ENCODE assay signal across 8 mouse cellular contexts in genomic region chrX:48208519-48209185, GRCm38 (mm10). TPM values are rescaled to one million over a fixed set of nuclear protein-coding genes. Genes with fewer than 3 reads are reported as not detected.
A peak's percentile ranks its signal among the peaks of the same experiment; 100 is the strongest.
DNase-seq lines count a peak whose midpoint lies in the region; ATAC-seq and TF ChIP-seq lines count a peak whose summit lies in the region.

TSS of gene Zdhhc9 (minus strand) at chrX:48208878.

- H3K4me1 ChIP-seq in forebrain, embryonic 10.5 days: peaks cover 7% of the 10 kb centered on the region
- no peaks in the 10 kb centered on the region for H3K4me1 ChIP-seq in heart, embryonic 15.5 days (replicated peaks)
- no peaks in the 10 kb centered on the region for H3K4me1 ChIP-seq in liver, embryonic 14.5 days (replicated peaks; ENCODE audit: control insufficient read depth in 2 of 2, insufficient read depth in 2 of 2, low read length in 1 of 2)
- H3K4me1 ChIP-seq in neural tube, embryonic 11.5 days (ENCODE audit: control insufficient read depth, insufficient read depth, low read length): no peaks in the 10 kb centered on the region
- H3K4me1 ChIP-seq in stomach, postnatal 0 days (replicated peaks; ENCODE audit: control insufficient read depth, insufficient read depth): no peaks in the 10 kb centered on the region

- peak within 1 kb of the TSS; percentile 85 for H3K27ac ChIP-seq in forebrain, embryonic 10.5 days
- H3K27ac ChIP-seq in heart, embryonic 15.5 days: peak within 1 kb of the TSS; percentile 60
- peak within 1 kb of the TSS; percentile 40 for H3K27ac ChIP-seq in liver, embryonic 14.5 days
- H3K27ac ChIP-seq in neural tube, embryonic 11.5 days (ENCODE audit: low read depth, low read length): no peak within 1 kb of the TSS
- peak within 1 kb of the TSS; percentile 79 for H3K27ac ChIP-seq in stomach, postnatal 0 days (replicated peaks)

- H3K27me3 ChIP-seq in forebrain, embryonic 10.5 days (ENCODE audit: poor library complexity, severe bottlenecking): no peaks in the 10 kb centered on the region
- no peaks in the 10 kb centered on the region for H3K27me3 ChIP-seq in heart, embryonic 15.5 days
- no peaks in the 10 kb centered on the region for H3K27me3 ChIP-seq in liver, embryonic 14.5 days (ENCODE audit: control insufficient read depth, insufficient read depth, low read length)
- H3K27me3 ChIP-seq in neural tube, embryonic 11.5 days (ENCODE audit: control insufficient read depth, insufficient read depth, low read length): no peaks in the 10 kb centered on the region
- no peaks in the 10 kb centered on the region for H3K27me3 ChIP-seq in stomach, postnatal 0 days (ENCODE audit: control insufficient read depth, insufficient read depth, low read length)

- no peaks in the 10 kb centered on the region for H3K36me3 ChIP-seq in forebrain, embryonic 10.5 days (replicated peaks)
- H3K36me3 ChIP-seq in heart, embryonic 15.5 days: no peaks in the 10 kb centered on the region
- no peaks in the 10 kb centered on the region for H3K36me3 ChIP-seq in liver, embryonic 14.5 days (replicated peaks; ENCODE audit: control insufficient read depth, insufficient read depth, low read depth)
- H3K36me3 ChIP-seq in neural tube, embryonic 11.5 days (ENCODE audit: control insufficient read depth, insufficient read depth, low read length): no peaks in the 10 kb centered on the region
- no peaks in the 10 kb centered on the region for H3K36me3 ChIP-seq in stomach, postnatal 0 days (ENCODE audit: control insufficient read depth, insufficient read depth, low read length)

- peak; percentile 98 for ATAC-seq in CD4-positive, CD25-positive, alpha-beta regulatory T cell, adult 4 months
- ATAC-seq in heart, embryonic 15.5 days (replicated peaks; ENCODE audit: insufficient number of reproducible peaks, insufficient read depth, low FRiP score, low read depth): peak; percentile 97
- ATAC-seq in liver, embryonic 14.5 days (ENCODE audit: insufficient read depth): peak; percentile 99
- peak; percentile 99 for ATAC-seq in neural tube, embryonic 11.5 days (ENCODE audit: insufficient read depth, low FRiP score, low TSS enrichment)
- ATAC-seq in stomach, postnatal 0 days (ENCODE audit: low FRiP score, low TSS enrichment): peak; percentile 97

- peak; percentile 65 for DNase-seq in c-Kit-negative CD71-positive TER-119-positive erythroid progenitor cells, embryonic 14.5 days (ENCODE audit: low read depth, low spot score)
- peak; percentile 87 for DNase-seq in forebrain, embryonic 10.5 days (ENCODE audit: extremely low spot score, low spot score)
- peak; percentile 90 to 93 for DNase-seq in kidney, postnatal 25 days
- peak; percentile 72 to 80 (median 73) for DNase-seq in liver, embryonic 14.5 days (ENCODE audit: low read depth in 3 of 3, low spot score in 3 of 3)
- peak; percentile 87 for DNase-seq in neural tube, embryonic 11.5 days (ENCODE audit: low spot score)
- peak; percentile 80 for DNase-seq in stomach, postnatal 0 days (ENCODE audit: low spot score)

- TF ChIP-seq EP300 in liver, embryonic 14.5 days (IDR thresholded peaks at IDR 0.05; ENCODE audit: low read depth): no peak
- no peak for TF ChIP-seq EP300 in stomach, postnatal 0 days (optimal IDR thresholded peaks at IDR 0.05)

- peak within 1 kb of the TSS; percentile 66 for H3K9ac ChIP-seq in heart, embryonic 15.5 days
- peak within 1 kb of the TSS; percentile 79 for H3K9ac ChIP-seq in liver, embryonic 14.5 days (replicated peaks)
- peak within 1 kb of the TSS; percentile 61 for H3K9ac ChIP-seq in neural tube, embryonic 11.5 days (ENCODE audit: low read length)
- H3K9ac ChIP-seq in stomach, postnatal 0 days (ENCODE audit: low read length): peak within 1 kb of the TSS; percentile 65

- H3K4me2 ChIP-seq in heart, embryonic 15.5 days: peak within 1 kb of the TSS; percentile 62
- peak within 1 kb of the TSS; percentile 71 for H3K4me2 ChIP-seq in liver, embryonic 14.5 days (ENCODE audit: low read depth)
- peak within 1 kb of the TSS; percentile 48 for H3K4me2 ChIP-seq in neural tube, embryonic 11.5 days (ENCODE audit: low read depth)
- H3K4me2 ChIP-seq in stomach, postnatal 0 days (replicated peaks; ENCODE audit: low read depth): peak within 1 kb of the TSS; percentile 48

- H3K4me3 ChIP-seq in forebrain, embryonic 10.5 days: peak within 1 kb of the TSS; percentile 69
- peak within 1 kb of the TSS; percentile 78 for H3K4me3 ChIP-seq in heart, embryonic 15.5 days
- H3K4me3 ChIP-seq in liver, embryonic 14.5 days (ENCODE audit: insufficient read depth in 1 of 2, low read depth in 2 of 2, low read length in 2 of 2): peak within 1 kb of the TSS; percentile 79 to 96
- peak within 1 kb of the TSS; percentile 57 for H3K4me3 ChIP-seq in neural tube, embryonic 11.5 days (ENCODE audit: low read depth, low read length)
- peak within 1 kb of the TSS; percentile 63 for H3K4me3 ChIP-seq in stomach, postnatal 0 days (ENCODE audit: low read depth, low read length)

- H3K9me3 ChIP-seq in forebrain, embryonic 10.5 days: no peaks in the 10 kb centered on the region
- H3K9me3 ChIP-seq in heart, embryonic 15.5 days (replicated peaks): no peaks in the 10 kb centered on the region
- H3K9me3 ChIP-seq in liver, embryonic 14.5 days (ENCODE audit: control insufficient read depth, low read length): no peaks in the 10 kb centered on the region
- H3K9me3 ChIP-seq in neural tube, embryonic 11.5 days (ENCODE audit: control insufficient read depth, low read length): no peaks in the 10 kb centered on the region
- H3K9me3 ChIP-seq in stomach, postnatal 0 days (ENCODE audit: control insufficient read depth, low read length): no peaks in the 10 kb centered on the region

- WGBS in forebrain, embryonic 10.5 days: 20% methylated on average over 34 of the region's 34 CpGs
- WGBS in heart, embryonic 15.5 days: 8% methylated on average over 34 of the region's 34 CpGs
- WGBS in liver, embryonic 14.5 days (ENCODE audit: insufficient replicate concordance): 12% methylated on average over 34 of the region's 34 CpGs
- WGBS in neural tube, embryonic 11.5 days: 18% methylated on average over 33 of the region's 34 CpGs
- 15% methylated on average over 30 of the region's 34 CpGs for WGBS in stomach, postnatal 0 days

- no peak for TF ChIP-seq CTCF in liver, embryonic 14.5 days (IDR thresholded peaks at IDR 0.05; ENCODE audit: low read depth)
- TF ChIP-seq CTCF in stomach, postnatal 0 days (IDR thresholded peaks at IDR 0.05; ENCODE audit: low read depth): no peak

RNA-seq across cellular contexts. Expression of gene Zdhhc9, which starts in this region (rescaled TPM):
- 1 to 10 TPM; 1.7 to 3.0 TPM for polyA plus RNA-seq in CD4-positive, CD25-positive, alpha-beta regulatory T cell, adult 4 months (2017; shearing (Covaris generic))
- 3.0 and 3.6 TPM in 2 replicates for polyA plus RNA-seq in forebrain, embryonic 10.5 days (2016; fragmentation: Nextera tagmentation; extraction: Ambion mirVana)
- 3.1 and 4.2 TPM in 2 replicates for polyA plus RNA-seq in heart, embryonic 15.5 days (2015; fragmentation: Nextera tagmentation; extraction: Ambion mirVana)
- 10.4 and 10.5 TPM in 2 replicates for polyA plus RNA-seq in liver, embryonic 14.5 days (2012; rRNA removed)
- polyA plus RNA-seq in liver, embryonic 14.5 days (2014; fragmentation: Nextera tagmentation; extraction: Ambion mirVana): 1.9 and 2.8 TPM in 2 replicates
- polyA plus RNA-seq in neural tube, embryonic 11.5 days (2014; fragmentation: Nextera tagmentation; extraction: Ambion mirVana): 2.8 and 3.7 TPM in 2 replicates
- polyA plus RNA-seq in stomach, postnatal 0 days (2015; fragmentation: Nextera tagmentation; extraction: Ambion mirVana): 5.1 and 5.7 TPM in 2 replicates
